Comparison of ENCODE assay signal across 17 mouse cellular contexts in genomic region chr1:137106444-137106843, GRCm38 (mm10).
"Had no signal": no experiment of that assay in that cellular context is flagged by ENCODE, and none has a peak within 500 bp of the region (broad histone marks: within the 10 kb centered on the region; RNA-seq: fewer than 3 reads in every experiment).

No protein-coding gene starts in this region.

- H3K27ac ChIP-seq: macrophage; midbrain, embryonic 13.5 days; midbrain, embryonic 15.5 days; neural tube, embryonic 12.5 days had no signal

- H3K36me3 ChIP-seq: midbrain, embryonic 13.5 days; midbrain, embryonic 15.5 days; neural tube, embryonic 12.5 days had no signal

- H3K4me2 ChIP-seq: midbrain, embryonic 11.5 days; midbrain, embryonic 13.5 days; midbrain, embryonic 15.5 days; neural tube, embryonic 12.5 days had no signal

- H3K27me3 ChIP-seq: megakaryocyte, embryonic 14.5 days; midbrain, embryonic 13.5 days; midbrain, embryonic 15.5 days; neural tube, embryonic 12.5 days had no signal

- H3K4me3 ChIP-seq: megakaryocyte, embryonic 14.5 days; midbrain, embryonic 13.5 days; midbrain, embryonic 15.5 days; neural tube, embryonic 12.5 days had no signal

- H3K4me1 ChIP-seq: megakaryocyte, embryonic 14.5 days; midbrain, embryonic 13.5 days; midbrain, embryonic 15.5 days; neural tube, embryonic 12.5 days had no signal

- DNase-seq: liver, postnatal 0 days; lung, adult 2 months; lung, postnatal 10 days; retina, postnatal 1 day; right cerebral cortex, adult 18-20 months; right cerebral cortex, postnatal 25 days; right cerebral cortex, postnatal 4 days; spleen, adult 18-20 months; thymus, adult 18-20 months; thymus, postnatal 14 days; thymus, postnatal 36 days had no signal

- ATAC-seq: liver, postnatal 0 days; midbrain, embryonic 13.5 days; midbrain, embryonic 15.5 days had no signal

- H3K9me3 ChIP-seq: megakaryocyte, embryonic 14.5 days; midbrain, embryonic 13.5 days; midbrain, embryonic 15.5 days; neural tube, embryonic 12.5 days had no signal

- H3K9ac ChIP-seq: liver, postnatal 0 days; midbrain, embryonic 13.5 days; midbrain, embryonic 15.5 days; neural tube, embryonic 12.5 days had no signal
